Comparison of ENCODE assay signal across 19 mouse cellular contexts in genomic region chr9:94618079-94618786, GRCm38 (mm10). TPM values are rescaled to one million over a fixed set of nuclear protein-coding genes. Genes with fewer than 3 reads are reported as not detected.
DNase-seq lines count a peak whose midpoint lies in the region; ATAC-seq and TF ChIP-seq lines count a peak whose summit lies in the region.
"Had no signal": no experiment of that assay in that cellular context is flagged by ENCODE, and none has a peak within 500 bp of the region (broad histone marks: within the 10 kb centered on the region; RNA-seq: fewer than 3 reads in every experiment).

No protein-coding gene starts in this region.

- no peaks in the 10 kb centered on the region for H3K4me1 ChIP-seq in limb, embryonic 11.5 days (ENCODE audit: control insufficient read depth, insufficient read depth, low read length)
- H3K4me1 ChIP-seq in limb, embryonic 10.5 days: peaks cover 3% of the 10 kb centered on the region; the same call in 1 of the 2 replicates
- no peaks in the 10 kb centered on the region; the same call in 1 of the 2 replicates for H3K4me1 ChIP-seq in stomach, embryonic 14.5 days (ENCODE audit: control insufficient read depth, insufficient read depth, low read length)
- H3K4me1 ChIP-seq in stomach, postnatal 0 days (replicated peaks; ENCODE audit: control insufficient read depth, insufficient read depth): no peaks in the 10 kb centered on the region
- no peaks in the 10 kb centered on the region for H3K4me1 ChIP-seq in stomach, embryonic 15.5 days
- H3K4me1 ChIP-seq: forebrain, embryonic 12.5 days; hindbrain, embryonic 12.5 days had no signal

- no peak overlapping the region for H3K4me3 ChIP-seq in limb, embryonic 11.5 days (ENCODE audit: low read depth, low read length)
- no peak overlapping the region for H3K4me3 ChIP-seq in limb, embryonic 10.5 days
- H3K4me3 ChIP-seq in stomach, embryonic 14.5 days (ENCODE audit: low read depth, low read length): no peak overlapping the region
- no peak overlapping the region for H3K4me3 ChIP-seq in stomach, postnatal 0 days (ENCODE audit: low read depth, low read length)
- no peak overlapping the region for H3K4me3 ChIP-seq in stomach, embryonic 15.5 days (replicated peaks)
- H3K4me3 ChIP-seq: embryonic facial prominence, embryonic 13.5 days; forebrain, embryonic 12.5 days; heart, adult 2 months; heart, embryonic 12.5 days; hindbrain, embryonic 12.5 days had no signal

- TF ChIP-seq CTCF in stomach, postnatal 0 days (IDR thresholded peaks at IDR 0.05; ENCODE audit: low read depth): no peak

- WGBS in limb, embryonic 11.5 days: 80% methylated on average over 6 of the region's 6 CpGs
- WGBS in limb, embryonic 10.5 days: 85% methylated on average over 6 of the region's 6 CpGs
- 69% methylated on average over 6 of the region's 6 CpGs for WGBS in stomach, embryonic 14.5 days
- WGBS in stomach, postnatal 0 days: 71% methylated on average over 6 of the region's 6 CpGs
- 70% methylated on average over 6 of the region's 6 CpGs for WGBS in stomach, embryonic 15.5 days

- ATAC-seq in limb, embryonic 11.5 days (ENCODE audit: insufficient number of reproducible peaks, low FRiP score, low TSS enrichment, low read depth): no peak
- ATAC-seq in stomach, embryonic 14.5 days (ENCODE audit: insufficient number of reproducible peaks, insufficient read depth, low FRiP score, low read depth): peak; percentile 26; the same call in 1 of the 2 replicates
- ATAC-seq in stomach, postnatal 0 days (ENCODE audit: low FRiP score, low TSS enrichment): no peak
- peak; percentile 65; the same call in 1 of the 2 replicates for ATAC-seq in stomach, embryonic 15.5 days (ENCODE audit: insufficient read depth, low FRiP score, low read depth)
- no peak for ATAC-seq in megakaryocyte progenitor cell, adult 5-6 weeks (replicated peaks; ENCODE audit: poor library complexity)
- ATAC-seq: forebrain, embryonic 16.5 days had no signal

- DNase-seq in limb, embryonic 11.5 days (ENCODE audit: low spot score): peak; percentile 18
- DNase-seq in limb, embryonic 10.5 days (ENCODE audit: low spot score): no peak
- no peak for DNase-seq in stomach, postnatal 0 days (ENCODE audit: low spot score)
- DNase-seq: adrenal gland, adult 2 months; adrenal gland, postnatal 25 days; cerebellum, adult 18-20 months; cerebellum, adult 9-11 months; cerebellum, postnatal 36 days; gastrocnemius, postnatal 10 days; heart, adult 2 months; heart, postnatal 36 days had no signal

- no peaks in the 10 kb centered on the region for H3K36me3 ChIP-seq in limb, embryonic 11.5 days (ENCODE audit: control insufficient read depth, insufficient read depth, low read length)
- H3K36me3 ChIP-seq in limb, embryonic 10.5 days: no peaks in the 10 kb centered on the region
- H3K36me3 ChIP-seq in stomach, embryonic 14.5 days (ENCODE audit: control insufficient read depth, insufficient read depth, low read length): no peaks in the 10 kb centered on the region
- H3K36me3 ChIP-seq in stomach, postnatal 0 days (ENCODE audit: control insufficient read depth, insufficient read depth, low read length): no peaks in the 10 kb centered on the region
- no peaks in the 10 kb centered on the region for H3K36me3 ChIP-seq in stomach, embryonic 15.5 days
- H3K36me3 ChIP-seq: embryonic facial prominence, embryonic 13.5 days; forebrain, embryonic 12.5 days; heart, embryonic 12.5 days; hindbrain, embryonic 12.5 days had no signal

- no peak overlapping the region for H3K27ac ChIP-seq in limb, embryonic 11.5 days (replicated peaks; ENCODE audit: low read depth, low read length)
- no peak overlapping the region for H3K27ac ChIP-seq in limb, embryonic 10.5 days
- no peak overlapping the region for H3K27ac ChIP-seq in stomach, embryonic 14.5 days (ENCODE audit: low read length)
- no peak overlapping the region for H3K27ac ChIP-seq in stomach, postnatal 0 days (replicated peaks)
- no peak overlapping the region; the same call in 1 of the 2 replicates for H3K27ac ChIP-seq in stomach, embryonic 15.5 days
- H3K27ac ChIP-seq: embryonic facial prominence, embryonic 13.5 days; forebrain, embryonic 12.5 days; heart, adult 2 months; hindbrain, embryonic 12.5 days had no signal

- no peak overlapping the region for H3K9ac ChIP-seq in limb, embryonic 11.5 days (ENCODE audit: low read length)
- no peak overlapping the region for H3K9ac ChIP-seq in stomach, embryonic 14.5 days (replicated peaks; ENCODE audit: low read depth, low read length)
- no peak overlapping the region for H3K9ac ChIP-seq in stomach, postnatal 0 days (ENCODE audit: low read length)
- H3K9ac ChIP-seq in stomach, embryonic 15.5 days: no peak overlapping the region
- H3K9ac ChIP-seq: embryonic facial prominence, embryonic 13.5 days; forebrain, embryonic 12.5 days; heart, embryonic 12.5 days; hindbrain, embryonic 12.5 days had no signal

- no peak overlapping the region for H3K4me2 ChIP-seq in limb, embryonic 11.5 days (ENCODE audit: low read depth, severe bottlenecking)
- no peak overlapping the region for H3K4me2 ChIP-seq in stomach, embryonic 14.5 days (replicated peaks; ENCODE audit: low read depth, low read length)
- H3K4me2 ChIP-seq in stomach, postnatal 0 days (replicated peaks; ENCODE audit: low read depth): no peak overlapping the region
- H3K4me2 ChIP-seq in stomach, embryonic 15.5 days: no peak overlapping the region
- H3K4me2 ChIP-seq: embryonic facial prominence, embryonic 13.5 days; forebrain, embryonic 12.5 days; heart, embryonic 12.5 days; hindbrain, embryonic 12.5 days had no signal

- no peak for TF ChIP-seq EP300 in stomach, postnatal 0 days (optimal IDR thresholded peaks at IDR 0.05)

- no peaks in the 10 kb centered on the region for H3K9me3 ChIP-seq in limb, embryonic 11.5 days (ENCODE audit: control insufficient read depth, low read length)
- H3K9me3 ChIP-seq in limb, embryonic 10.5 days (replicated peaks): no peaks in the 10 kb centered on the region
- H3K9me3 ChIP-seq in stomach, embryonic 14.5 days (ENCODE audit: control insufficient read depth, low read depth, low read length): no peaks in the 10 kb centered on the region
- H3K9me3 ChIP-seq in stomach, postnatal 0 days (ENCODE audit: control insufficient read depth, low read length): no peaks in the 10 kb centered on the region
- no peaks in the 10 kb centered on the region for H3K9me3 ChIP-seq in stomach, embryonic 15.5 days
- H3K9me3 ChIP-seq: embryonic facial prominence, embryonic 13.5 days; forebrain, embryonic 12.5 days; heart, embryonic 12.5 days; hindbrain, embryonic 12.5 days had no signal

- no peaks in the 10 kb centered on the region for H3K27me3 ChIP-seq in limb, embryonic 11.5 days (ENCODE audit: control insufficient read depth, insufficient read depth, low read length)
- no peaks in the 10 kb centered on the region for H3K27me3 ChIP-seq in limb, embryonic 10.5 days (ENCODE audit: low read depth, poor library complexity, severe bottlenecking)
- H3K27me3 ChIP-seq in stomach, embryonic 14.5 days (ENCODE audit: control insufficient read depth, insufficient read depth, low read length): no peaks in the 10 kb centered on the region
- no peaks in the 10 kb centered on the region for H3K27me3 ChIP-seq in stomach, postnatal 0 days (ENCODE audit: control insufficient read depth, insufficient read depth, low read length)
- H3K27me3 ChIP-seq in stomach, embryonic 15.5 days (replicated peaks): no peaks in the 10 kb centered on the region
- H3K27me3 ChIP-seq: embryonic facial prominence, embryonic 13.5 days; forebrain, embryonic 12.5 days; heart, embryonic 12.5 days; hindbrain, embryonic 12.5 days had no signal

RNA-seq across cellular contexts. Expression of gene Slc9a9, which starts 51.5 kb away (rescaled TPM):
- 1.2 and 1.6 TPM in 2 replicates for polyA plus RNA-seq in limb, embryonic 11.5 days (2014; fragmentation: Nextera tagmentation; extraction: Ambion mirVana)
- polyA plus RNA-seq in limb, embryonic 10.5 days (2016; fragmentation: Nextera tagmentation; extraction: Ambion mirVana): 0.69 and 1.5 TPM in 2 replicates
- 4.2 and 4.6 TPM in 2 replicates for polyA plus RNA-seq in stomach, embryonic 14.5 days (2014; fragmentation: Nextera tagmentation; extraction: Ambion mirVana)
- polyA plus RNA-seq in stomach, postnatal 0 days (2015; fragmentation: Nextera tagmentation; extraction: Ambion mirVana): 3.4 and 3.8 TPM in 2 replicates
- polyA plus RNA-seq in stomach, embryonic 15.5 days (2015; fragmentation: Nextera tagmentation; extraction: Ambion mirVana): 3.9 and 4.1 TPM in 2 replicates
- total RNA-seq in megakaryocyte progenitor cell, adult 5-6 weeks (2015): 7.2 and 8.5 TPM in 2 replicates
- total RNA-seq in megakaryocyte progenitor cell, adult 5-6 weeks (2017): 5.9 and 11.7 TPM in 2 replicates

Comparison
In these comparisons a context has a peak if more than half of its experiments do, and no peak if none do; other contexts are left out.
1. ATAC-seq: peak in stomach, embryonic 14.5 days (single experiment) and stomach, embryonic 15.5 days (single experiment); none in limb, embryonic 11.5 days (single experiment), stomach, postnatal 0 days (single experiment) and megakaryocyte progenitor cell, adult 5-6 weeks (single experiment).